Mouse (Mus musculus): ENCODE data around the gene Mapre3.

GRCm38 (mm10) chr5:30825821-30826220 lies 11.4 kb downstream of the Mapre3 start:
- TF ChIP-seq POLR2A (IDR thresholded peaks at IDR 0.05; ENCODE audit: borderline replicate concordance, low read depth, low read length) (no peak), CTCF (IDR thresholded peaks at IDR 0.05; ENCODE audit: low read depth, low read length) (no peak)

All from bone marrow macrophage, adult 2 months (primary cell).